Mouse (Mus musculus) kidney, postnatal 10 days (tissue): Measurements from ENCODE around the gene Ggta1.
A peak's percentile ranks its signal among the peaks of the same experiment; 100 is the strongest.
"Not testable (repeated sequence)": the region's sequence is repeated elsewhere in the genome, so short reads cannot be mapped to it uniquely, and the experiment has no call there.

Experiments
- DNase-seq: peaks from one replicate; pipeline ENCODE4 v3.0.0; 2021; ENCODE audit warnings: mixed read lengths

Gene Ggta1

GRCm38 (mm10) chr2:35459316-35459715, 3.7 kb downstream of the Ggta1 start:
- no peak for DNase-seq

GRCm38 (mm10) chr2:35458421-35458820, 4.6 kb downstream of the Ggta1 start:
- no peak for DNase-seq

- DNase-seq: no peak
These were observed 9.3 kb downstream of the Ggta1 start for GRCm38 (mm10) chr2:35453736-35454135.

- DNase-seq: not testable (repeated sequence)
These were observed 10.3 kb downstream of the Ggta1 start for GRCm38 (mm10) chr2:35452695-35453094.

- DNase-seq: no peak
These were observed 11.5 kb downstream of the Ggta1 start for GRCm38 (mm10) chr2:35451484-35452050.

- DNase-seq: no peak
These were observed 12.2 kb downstream of the Ggta1 start for GRCm38 (mm10) chr2:35450856-35451255.

GRCm38 (mm10) chr2:35449687-35450622, 13.1 kb downstream of the Ggta1 start:
- no peak for DNase-seq

GRCm38 (mm10) chr2:35448914-35449670, 13.9 kb downstream of the Ggta1 start:
- no peak for DNase-seq

GRCm38 (mm10) chr2:35448215-35448913, 14.7 kb downstream of the Ggta1 start:
- no peak for DNase-seq

- DNase-seq: no peak
These were observed 15.6 kb downstream of the Ggta1 start for GRCm38 (mm10) chr2:35447453-35447852.

GRCm38 (mm10) chr2:35446798-35447197, 16.2 kb downstream of the Ggta1 start:
- DNase-seq: peak; percentile 69

GRCm38 (mm10) chr2:35446300-35446699, 16.7 kb downstream of the Ggta1 start:
- peak; percentile 62 for DNase-seq

GRCm38 (mm10) chr2:35445610-35446009, 17.4 kb downstream of the Ggta1 start:
- DNase-seq: no peak

GRCm38 (mm10) chr2:35444764-35445262, 18.2 kb downstream of the Ggta1 start:
- DNase-seq: no peak

GRCm38 (mm10) chr2:35443981-35444763, 18.9 kb downstream of the Ggta1 start:
- DNase-seq: peak; percentile 48

- no peak for DNase-seq
These were observed 19.7 kb downstream of the Ggta1 start for GRCm38 (mm10) chr2:35443325-35443724.

- DNase-seq: peak; percentile 45
These were observed 21.0 kb downstream of the Ggta1 start for GRCm38 (mm10) chr2:35442079-35442478.

GRCm38 (mm10) chr2:35441419-35441818, 21.6 kb downstream of the Ggta1 start:
- no peak for DNase-seq

- DNase-seq: no peak
These were observed 22.6 kb downstream of the Ggta1 start for GRCm38 (mm10) chr2:35440480-35440879.

- DNase-seq: no peak
These were observed 25.2 kb downstream of the Ggta1 start for GRCm38 (mm10) chr2:35437796-35438195.

- no peak for DNase-seq
These were observed 28.4 kb downstream of the Ggta1 start for GRCm38 (mm10) chr2:35434576-35435123.
